9 mouse cellular contexts compared by ENCODE assay signal in genomic region chr3:90525421-90525820, GRCm38 (mm10). TPM values are rescaled to one million over a fixed set of nuclear protein-coding genes. Genes with fewer than 3 reads are reported as not detected.
DNase-seq lines count a peak whose midpoint lies in the region; ATAC-seq and TF ChIP-seq lines count a peak whose summit lies in the region.
"Had no signal": no experiment of that assay in that cellular context is flagged by ENCODE, and none has a peak within 500 bp of the region (broad histone marks: within the 10 kb centered on the region; RNA-seq: fewer than 3 reads in every experiment).

No protein-coding gene starts in this region.

- H3K27ac ChIP-seq in intestine, embryonic 15.5 days = 0 out of 2 replicates have a peak overlapping the region, but pooled peaks have one; percentile 17
- no peak overlapping the region for H3K27ac ChIP-seq in intestine, embryonic 16.5 days (ENCODE audit: low read length)
- H3K27ac ChIP-seq in liver, embryonic 14.5 days = no peak overlapping the region
- peak overlapping the region; percentile 88 for H3K27ac ChIP-seq in stomach, postnatal 0 days (replicated peaks)
- H3K27ac ChIP-seq: heart, embryonic 13.5 days; neural tube, embryonic 12.5 days had no signal

- no peak overlapping the region for H3K9ac ChIP-seq in intestine, embryonic 15.5 days
- no peak overlapping the region for H3K9ac ChIP-seq in intestine, embryonic 16.5 days (ENCODE audit: low read depth, low read length)
- no peak overlapping the region for H3K9ac ChIP-seq in liver, embryonic 14.5 days (replicated peaks)
- no peak overlapping the region for H3K9ac ChIP-seq in stomach, postnatal 0 days (ENCODE audit: low read length)
- H3K9ac ChIP-seq: heart, embryonic 13.5 days; neural tube, embryonic 12.5 days had no signal

- no peak for TF ChIP-seq EP300 in liver, embryonic 14.5 days (IDR thresholded peaks at IDR 0.05; ENCODE audit: low read depth)
- TF ChIP-seq EP300 in stomach, postnatal 0 days (optimal IDR thresholded peaks at IDR 0.05) = peak; percentile 63

- TF ChIP-seq CTCF in E14TG2a.4 (conservative IDR thresholded peaks at IDR 0.05; ENCODE audit: low read length) = peak; percentile 70
- TF ChIP-seq CTCF in liver, embryonic 14.5 days (IDR thresholded peaks at IDR 0.05; ENCODE audit: low read depth) = peak; percentile 72
- peak; percentile 93 for TF ChIP-seq CTCF in stomach, postnatal 0 days (IDR thresholded peaks at IDR 0.05; ENCODE audit: low read depth)

- no peak overlapping the region for H3K4me2 ChIP-seq in intestine, embryonic 15.5 days (replicated peaks)
- no peak overlapping the region for H3K4me2 ChIP-seq in intestine, embryonic 16.5 days (ENCODE audit: low read depth, low read length)
- no peak overlapping the region for H3K4me2 ChIP-seq in liver, embryonic 14.5 days (ENCODE audit: low read depth)
- H3K4me2 ChIP-seq in stomach, postnatal 0 days (replicated peaks; ENCODE audit: low read depth) = no peak overlapping the region
- H3K4me2 ChIP-seq: heart, embryonic 13.5 days; neural tube, embryonic 12.5 days had no signal

- H3K27me3 ChIP-seq in intestine, embryonic 15.5 days (replicated peaks) = no peaks in the 10 kb centered on the region
- H3K27me3 ChIP-seq in intestine, embryonic 16.5 days (replicated peaks; ENCODE audit: control insufficient read depth, insufficient read depth, low read length) = no peaks in the 10 kb centered on the region
- H3K27me3 ChIP-seq in E14TG2a.4 (ENCODE audit: insufficient read depth, low read length) = peaks cover 19% of the 10 kb centered on the region; the same call in 1 of the 2 replicates
- H3K27me3 ChIP-seq in liver, embryonic 14.5 days (ENCODE audit: control insufficient read depth, insufficient read depth, low read length) = no peaks in the 10 kb centered on the region
- H3K27me3 ChIP-seq in stomach, postnatal 0 days (ENCODE audit: control insufficient read depth, insufficient read depth, low read length) = no peaks in the 10 kb centered on the region
- H3K27me3 ChIP-seq: heart, embryonic 13.5 days; neural tube, embryonic 12.5 days had no signal

- 0 out of 2 replicates have a peak, but pooled peaks have one; percentile 27 for ATAC-seq in intestine, embryonic 15.5 days
- no peak for ATAC-seq in intestine, embryonic 16.5 days
- ATAC-seq in liver, embryonic 14.5 days (ENCODE audit: insufficient read depth) = no peak
- ATAC-seq in stomach, postnatal 0 days (ENCODE audit: low FRiP score, low TSS enrichment) = peak; percentile 39; the same call in 1 of the 2 replicates

- intact Hi-C loops in heart, postnatal 25 days (cut with DNase I) = loop anchor here (1.0 to 2.0 kb wide), 3 partner anchors 59 to 128 kb away; no protein-coding TSS in a partner anchor

- no peak overlapping the region for H3K4me3 ChIP-seq in intestine, embryonic 15.5 days (replicated peaks)
- no peak overlapping the region for H3K4me3 ChIP-seq in intestine, embryonic 16.5 days (ENCODE audit: low read length)
- H3K4me3 ChIP-seq in E14TG2a.4 (replicated peaks; ENCODE audit: low read length) = no peak overlapping the region
- no peak overlapping the region for H3K4me3 ChIP-seq in liver, embryonic 14.5 days (ENCODE audit: insufficient read depth in 1 of 2, low read depth in 2 of 2, low read length in 2 of 2)
- H3K4me3 ChIP-seq in stomach, postnatal 0 days (ENCODE audit: low read depth, low read length) = no peak overlapping the region
- H3K4me3 ChIP-seq: heart, embryonic 13.5 days; neural tube, embryonic 12.5 days had no signal

- H3K9me3 ChIP-seq in intestine, embryonic 15.5 days = no peaks in the 10 kb centered on the region
- no peaks in the 10 kb centered on the region for H3K9me3 ChIP-seq in intestine, embryonic 16.5 days (ENCODE audit: control insufficient read depth, low read length)
- no peaks in the 10 kb centered on the region for H3K9me3 ChIP-seq in E14TG2a.4 (ENCODE audit: low read length)
- no peaks in the 10 kb centered on the region for H3K9me3 ChIP-seq in liver, embryonic 14.5 days (ENCODE audit: control insufficient read depth, low read length)
- H3K9me3 ChIP-seq in stomach, postnatal 0 days (ENCODE audit: control insufficient read depth, low read length) = no peaks in the 10 kb centered on the region
- H3K9me3 ChIP-seq: neural tube, embryonic 12.5 days had no signal

- no peaks in the 10 kb centered on the region for H3K36me3 ChIP-seq in intestine, embryonic 15.5 days
- 0 out of 2 replicates have a peak, but pooled peaks cover 3% of the 10 kb centered on the region for H3K36me3 ChIP-seq in intestine, embryonic 16.5 days (ENCODE audit: control insufficient read depth, insufficient read depth, low read length)
- H3K36me3 ChIP-seq in E14TG2a.4 (ENCODE audit: insufficient read depth, low read length) = no peaks in the 10 kb centered on the region
- no peaks in the 10 kb centered on the region for H3K36me3 ChIP-seq in liver, embryonic 14.5 days (replicated peaks; ENCODE audit: control insufficient read depth, insufficient read depth, low read depth)
- H3K36me3 ChIP-seq in stomach, postnatal 0 days (ENCODE audit: control insufficient read depth, insufficient read depth, low read length) = no peaks in the 10 kb centered on the region
- H3K36me3 ChIP-seq: neural tube, embryonic 12.5 days had no signal

- DNase-seq in adipocyte (ENCODE audit: low spot score) = peak; percentile 84
- peak; percentile 54 for DNase-seq in heart, postnatal 25 days (ENCODE audit: low spot score)
- DNase-seq in liver, embryonic 14.5 days (ENCODE audit: low read depth in 3 of 3, low spot score in 3 of 3) = peak in 2 of 3 experiments; percentile 37 to 39
- DNase-seq in stomach, postnatal 0 days (ENCODE audit: low spot score) = peak; percentile 53

- WGBS in intestine, embryonic 15.5 days = 61% methylated on average over 4 of the region's 4 CpGs
- WGBS in intestine, embryonic 16.5 days = 69% methylated on average over 4 of the region's 4 CpGs
- 43% methylated on average over 4 of the region's 4 CpGs for whole genome bisulfite sequencing in liver, embryonic 14.5 days (ENCODE audit: insufficient replicate concordance)
- 59% methylated on average over 4 of the region's 4 CpGs for WGBS in stomach, postnatal 0 days

- peaks cover 7% of the 10 kb centered on the region; the same call in 1 of the 2 replicates for H3K4me1 ChIP-seq in intestine, embryonic 15.5 days (replicated peaks)
- H3K4me1 ChIP-seq in intestine, embryonic 16.5 days (ENCODE audit: control insufficient read depth, insufficient read depth, low read length) = peaks cover 12% of the 10 kb centered on the region
- H3K4me1 ChIP-seq in E14TG2a.4 (replicated peaks; ENCODE audit: low read depth, low read length) = peaks cover 32% of the 10 kb centered on the region
- no peaks in the 10 kb centered on the region for H3K4me1 ChIP-seq in liver, embryonic 14.5 days (replicated peaks; ENCODE audit: control insufficient read depth in 2 of 2, insufficient read depth in 2 of 2, low read length in 1 of 2)
- no peaks in the 10 kb centered on the region; the same call in 1 of the 2 replicates for H3K4me1 ChIP-seq in stomach, postnatal 0 days (replicated peaks; ENCODE audit: control insufficient read depth, insufficient read depth)
- H3K4me1 ChIP-seq: neural tube, embryonic 12.5 days had no signal

RNA-seq across cellular contexts. Expression of gene S100a14, which starts 1.2 kb away (rescaled TPM):
- polyA plus RNA-seq in intestine, embryonic 15.5 days (2015; fragmentation: Nextera tagmentation; extraction: Ambion mirVana) = 6.3 and 8.5 TPM in 2 replicates
- 7.1 and 10.7 TPM in 2 replicates for polyA plus RNA-seq in intestine, embryonic 16.5 days (2015; fragmentation: Nextera tagmentation; extraction: Ambion mirVana)
- total RNA-seq in heart, postnatal 25 days (2021) = under 1 TPM; 0.23 to 0.48 TPM
- polyA plus RNA-seq in liver, embryonic 14.5 days (2012; rRNA removed) = 0.11 and 0.13 TPM in 2 replicates
- polyA plus RNA-seq in liver, embryonic 14.5 days (2014; fragmentation: Nextera tagmentation; extraction: Ambion mirVana) = not detected in 2 replicates
- 271 and 299 TPM in 2 replicates for polyA plus RNA-seq in stomach, postnatal 0 days (2015; fragmentation: Nextera tagmentation; extraction: Ambion mirVana)
- polyA plus RNA-seq: neural tube, embryonic 12.5 days had no signal

RNA-seq across cellular contexts. Expression of gene S100a13, which starts 11.2 kb away (rescaled TPM):
- polyA plus RNA-seq in intestine, embryonic 15.5 days (2015; fragmentation: Nextera tagmentation; extraction: Ambion mirVana) = 35.6 and 36.3 TPM in 2 replicates
- 38.5 and 40.8 TPM in 2 replicates for polyA plus RNA-seq in intestine, embryonic 16.5 days (2015; fragmentation: Nextera tagmentation; extraction: Ambion mirVana)
- total RNA-seq in heart, postnatal 25 days (2021) = 10 to 100 TPM; 27.1 to 29.7 TPM
- 7.4 and 11.1 TPM in 2 replicates for polyA plus RNA-seq in liver, embryonic 14.5 days (2012; rRNA removed)
- 18.0 and 19.7 TPM in 2 replicates for polyA plus RNA-seq in liver, embryonic 14.5 days (2014; fragmentation: Nextera tagmentation; extraction: Ambion mirVana)
- 66.7 and 73.6 TPM in 2 replicates for polyA plus RNA-seq in stomach, postnatal 0 days (2015; fragmentation: Nextera tagmentation; extraction: Ambion mirVana)

RNA-seq across cellular contexts. Expression of gene S100a1, which starts 11.2 kb away (rescaled TPM):
- polyA plus RNA-seq in intestine, embryonic 15.5 days (2015; fragmentation: Nextera tagmentation; extraction: Ambion mirVana) = 82.3 and 109 TPM in 2 replicates
- 142 and 192 TPM in 2 replicates for polyA plus RNA-seq in intestine, embryonic 16.5 days (2015; fragmentation: Nextera tagmentation; extraction: Ambion mirVana)
- total RNA-seq in heart, postnatal 25 days (2021) = 100 to 1,000 TPM; 777 to 804 TPM
- 9.2 and 14.9 TPM in 2 replicates for polyA plus RNA-seq in liver, embryonic 14.5 days (2012; rRNA removed)
- 20.8 and 27.1 TPM in 2 replicates for polyA plus RNA-seq in liver, embryonic 14.5 days (2014; fragmentation: Nextera tagmentation; extraction: Ambion mirVana)
- polyA plus RNA-seq in stomach, postnatal 0 days (2015; fragmentation: Nextera tagmentation; extraction: Ambion mirVana) = 386 TPM in 2 replicates

RNA-seq across cellular contexts. Expression of gene S100a16, which starts 11.6 kb away (rescaled TPM):
- polyA plus RNA-seq in intestine, embryonic 15.5 days (2015; fragmentation: Nextera tagmentation; extraction: Ambion mirVana) = 109 and 122 TPM in 2 replicates
- 99.1 and 113 TPM in 2 replicates for polyA plus RNA-seq in intestine, embryonic 16.5 days (2015; fragmentation: Nextera tagmentation; extraction: Ambion mirVana)
- 10 to 100 TPM; 71.3 to 74.7 TPM for total RNA-seq in heart, postnatal 25 days (2021)
- polyA plus RNA-seq in liver, embryonic 14.5 days (2012; rRNA removed) = 12.3 and 15.5 TPM in 2 replicates
- 24.1 and 24.9 TPM in 2 replicates for polyA plus RNA-seq in liver, embryonic 14.5 days (2014; fragmentation: Nextera tagmentation; extraction: Ambion mirVana)
- 559 and 590 TPM in 2 replicates for polyA plus RNA-seq in stomach, postnatal 0 days (2015; fragmentation: Nextera tagmentation; extraction: Ambion mirVana)

RNA-seq across cellular contexts. Expression of gene Chtop, which starts 16.1 kb away (rescaled TPM):
- 117 and 125 TPM in 2 replicates for polyA plus RNA-seq in intestine, embryonic 15.5 days (2015; fragmentation: Nextera tagmentation; extraction: Ambion mirVana)
- 90.4 and 99.8 TPM in 2 replicates for polyA plus RNA-seq in intestine, embryonic 16.5 days (2015; fragmentation: Nextera tagmentation; extraction: Ambion mirVana)
- 100 to 1,000 TPM; 100 to 113 TPM for total RNA-seq in heart, postnatal 25 days (2021)
- 33.6 and 49.9 TPM in 2 replicates for polyA plus RNA-seq in liver, embryonic 14.5 days (2012; rRNA removed)
- 29.7 and 32.7 TPM in 2 replicates for polyA plus RNA-seq in liver, embryonic 14.5 days (2014; fragmentation: Nextera tagmentation; extraction: Ambion mirVana)
- 72.2 and 74.2 TPM in 2 replicates for polyA plus RNA-seq in stomach, postnatal 0 days (2015; fragmentation: Nextera tagmentation; extraction: Ambion mirVana)

Comparison
In these comparisons a context has a peak if more than half of its experiments do, and no peak if none do; other contexts are left out.
1. ATAC-seq: peak in intestine, embryonic 15.5 days (single experiment) and stomach, postnatal 0 days (single experiment); none in intestine, embryonic 16.5 days (single experiment) and liver, embryonic 14.5 days (single experiment).
2. H3K27ac ChIP-seq: peak in intestine, embryonic 15.5 days (single experiment) and stomach, postnatal 0 days (single experiment); none in intestine, embryonic 16.5 days (single experiment) and liver, embryonic 14.5 days (single experiment).
3. RNA of gene S100a14, which starts 1.2 kb away (polyA plus RNA-seq): 271 to 299 TPM in stomach, postnatal 0 days; 7.1 to 10.7 TPM in intestine, embryonic 16.5 days, 6.3 to 8.5 TPM in intestine, embryonic 15.5 days and 0.11 to 0.13 TPM in liver, embryonic 14.5 days; every median in the first group is over 10 times any median in the second.
4. Peak in every context shown above with its lines, with median percentiles within 50 percentile points of each other: CTCF ChIP-seq and DNase-seq.